Mouse (Mus musculus) hindbrain, embryonic 14.5 days (tissue): ENCODE measurements at regions not wholly inside any gene's neighbourhood (a gene's known extent, or its start where the extent isn't known, plus 50 kb on each side); places are given as distances from the start of the nearest gene placed in this dataset.

Experiments used
- ATAC-seq: fragments of 200-750 bp; cut with Nextera tagmentation; 2 replicates; pipeline ENCODE4 v1.8.0; 2017; ENCODE audit warnings: moderate number of reproducible peaks, mild to moderate bottlenecking, moderate TSS enrichment, moderate library complexity; ENCODE audit not compliant: low FRiP score
- DNase-seq: peaks from one replicate; pipeline ENCODE4 v3.0.0-alpha.2; 2015; ENCODE audit warnings: low spot score
- H3K27ac ChIP-seq: fragments of 300-500 bp; sonication (generic); 2 replicates; pipeline ENCODE4 v1.5.1; 2014; ENCODE audit warnings: mild to moderate bottlenecking, moderate library complexity
- H3K27me3 ChIP-seq: fragments of 300-500 bp; sonication (generic); 2 replicates; pipeline ENCODE4 v1.6.1; 2014; ENCODE audit warnings: mild to moderate bottlenecking, low read length, mixed read lengths; ENCODE audit not compliant: control insufficient read depth, insufficient read depth
- H3K36me3 ChIP-seq: fragments of 300-500 bp; sonication (generic); replicated peaks from 2 replicates; pipeline ENCODE4 v1.6.1; 2014; ENCODE audit not compliant: control insufficient read depth, insufficient read depth
- H3K4me1 ChIP-seq: fragments of 300-500 bp; sonication (generic); replicated peaks from 2 replicates; pipeline ENCODE4 v1.6.1; 2014; ENCODE audit warnings: antibody characterized with exemption, low read length, mixed read lengths; ENCODE audit not compliant: control insufficient read depth, insufficient read depth
- H3K4me2 ChIP-seq: fragments of 300-500 bp; sonication (generic); replicated peaks from 2 replicates; pipeline ENCODE4 v1.6.1; 2014; ENCODE audit warnings: mild to moderate bottlenecking, moderate library complexity
- H3K4me3 ChIP-seq: fragments of 300-500 bp; sonication (generic); replicated peaks from 2 replicates; pipeline ENCODE4 v1.5.1; 2014; ENCODE audit warnings: mild to moderate bottlenecking, low read length
- H3K9ac ChIP-seq: fragments of 300-500 bp; sonication (generic); 2 replicates; pipeline ENCODE4 v1.6.1; 2014
- H3K9me3 ChIP-seq: fragments of 300-500 bp; sonication (generic); 2 replicates; pipeline ENCODE4 v1.6.1; 2016; ENCODE audit warnings: low read length; ENCODE audit not compliant: control insufficient read depth
- WGBS: fragments of 180-500 bp; shearing (Covaris S2); extraction: QIAGEN DNeasy Blood & Tissue Kit; methylation state at CpG from one replicate; pipeline ENCODE4 v1.1.7; 2014; 5-methylcytosine and 5-hydroxymethylcytosine counted together

GRCm38 (mm10) chr13:11369456-11369855 lies 737.3 kb downstream of the Ryr2 start:
- Histone ChIP-seq H3K4me3 (no peak overlapping the region), H3K4me2 (no peak overlapping the region), H3K4me1 (no peaks in the 10 kb centered on the region), H3K9ac (no peak overlapping the region), H3K36me3 (no peaks in the 10 kb centered on the region), H3K27ac (no peak overlapping the region), H3K9me3 (no peaks in the 10 kb centered on the region), H3K27me3 (no peaks in the 10 kb centered on the region)
- ATAC-seq (no peak), DNase-seq (no peak)
- 87% methylated on average over 1 of the region's 1 CpGs for WGBS

- DNase-seq (no peak), ATAC-seq (no peak)
- no peak overlapping the region for H3K4me3 ChIP-seq
- no peak overlapping the region for H3K27ac ChIP-seq
- H3K4me2 ChIP-seq = no peak overlapping the region
- WGBS = 71% methylated on average over 3 of the region's 3 CpGs
- H3K36me3 ChIP-seq = no peaks in the 10 kb centered on the region
- no peaks in the 10 kb centered on the region for H3K9me3 ChIP-seq
- no peak overlapping the region for H3K9ac ChIP-seq
- no peaks in the 10 kb centered on the region for H3K27me3 ChIP-seq
- H3K4me1 ChIP-seq = no peaks in the 10 kb centered on the region
Measured at GRCm38 (mm10) chr13:11362872-11363271, 743.9 kb downstream of the Ryr2 start.

- Histone ChIP-seq H3K9ac (no peak overlapping the region), H3K4me3 (no peak overlapping the region), H3K4me1 (peaks cover 4% of the 10 kb centered on the region; the same call in 1 of the 2 replicates), H3K27me3 (no peaks in the 10 kb centered on the region), H3K36me3 (no peaks in the 10 kb centered on the region), H3K4me2 (no peak overlapping the region), H3K9me3 (no peaks in the 10 kb centered on the region), H3K27ac (0 out of 2 replicates have a peak overlapping the region, but pooled peaks have one; percentile 20)
- ATAC-seq (peak; percentile 25; the same call in 1 of the 2 replicates), DNase-seq (no peak)
- WGBS = 41% methylated on average over 4 of the region's 4 CpGs
Measured at GRCm38 (mm10) chr13:11348502-11348849, 758.3 kb downstream of the Ryr2 start.

GRCm38 (mm10) chr13:11347787-11348501 lies 758.8 kb downstream of the Ryr2 start:
- peak; percentile 51; the same call in 1 of the 2 replicates for ATAC-seq
- Histone ChIP-seq H3K4me3 (no peak overlapping the region), H3K27me3 (no peaks in the 10 kb centered on the region), H3K4me1 (peaks cover 4% of the 10 kb centered on the region; the same call in 1 of the 2 replicates), H3K27ac (0 out of 2 replicates have a peak overlapping the region, but pooled peaks have one; percentile 20), H3K36me3 (no peaks in the 10 kb centered on the region), H3K9ac (no peak overlapping the region), H3K9me3 (no peaks in the 10 kb centered on the region), H3K4me2 (no peak overlapping the region)
- peak; percentile 62 for DNase-seq
- 51% methylated on average over 6 of the region's 6 CpGs for WGBS

- no peak overlapping the region for H3K4me3 ChIP-seq
- H3K27me3 ChIP-seq = no peaks in the 10 kb centered on the region
- H3K27ac ChIP-seq = no peak overlapping the region
- no peaks in the 10 kb centered on the region for H3K9me3 ChIP-seq
- peaks cover 4% of the 10 kb centered on the region; the same call in 1 of the 2 replicates for H3K4me1 ChIP-seq
- DNase-seq = peak; percentile 59
- WGBS = 52% methylated on average over 2 of the region's 2 CpGs
- peak; percentile 74 for ATAC-seq
- H3K4me2 ChIP-seq = no peak overlapping the region
- H3K36me3 ChIP-seq = no peaks in the 10 kb centered on the region
- H3K9ac ChIP-seq = no peak overlapping the region
Measured at GRCm38 (mm10) chr13:11344500-11344899, 762.2 kb downstream of the Ryr2 start.

GRCm38 (mm10) chr13:11338297-11338616 lies 768.5 kb downstream of the Ryr2 start:
- ATAC-seq (peak; percentile 79), DNase-seq (peak; percentile 59)
- H3K27me3 ChIP-seq = no peaks in the 10 kb centered on the region
- 52% methylated on average over 9 of the region's 9 CpGs for WGBS
- no peak overlapping the region for H3K4me3 ChIP-seq
- no peaks in the 10 kb centered on the region; the same call in 1 of the 2 replicates for H3K4me1 ChIP-seq
- H3K36me3 ChIP-seq = no peaks in the 10 kb centered on the region
- no peak overlapping the region for H3K9ac ChIP-seq
- H3K9me3 ChIP-seq = no peaks in the 10 kb centered on the region
- H3K4me2 ChIP-seq = no peak overlapping the region
- peak overlapping the region; percentile 72; the same call in 1 of the 2 replicates for H3K27ac ChIP-seq

- no peaks in the 10 kb centered on the region; the same call in 1 of the 2 replicates for H3K4me1 ChIP-seq
- H3K4me3 ChIP-seq = no peak overlapping the region
- H3K27me3 ChIP-seq = no peaks in the 10 kb centered on the region
- H3K9ac ChIP-seq = no peak overlapping the region
- H3K9me3 ChIP-seq = no peaks in the 10 kb centered on the region
- WGBS = 53% methylated on average over 4 of the region's 4 CpGs
- H3K27ac ChIP-seq = peak overlapping the region; percentile 72; the same call in 1 of the 2 replicates
- ATAC-seq (peak; percentile 38), DNase-seq (no peak)
- H3K36me3 ChIP-seq = no peaks in the 10 kb centered on the region
- no peak overlapping the region for H3K4me2 ChIP-seq
Measured at GRCm38 (mm10) chr13:11337610-11338296, 769.0 kb downstream of the Ryr2 start.

- no peaks in the 10 kb centered on the region for H3K27me3 ChIP-seq
- no peaks in the 10 kb centered on the region for H3K36me3 ChIP-seq
- H3K9ac ChIP-seq = no peak overlapping the region
- peak overlapping the region; percentile 26; the same call in 1 of the 2 replicates for H3K27ac ChIP-seq
- H3K4me3 ChIP-seq = no peak overlapping the region
- no peaks in the 10 kb centered on the region; the same call in 1 of the 2 replicates for H3K4me1 ChIP-seq
- ATAC-seq (no peak), DNase-seq (no peak)
- H3K9me3 ChIP-seq = no peaks in the 10 kb centered on the region
- no peak overlapping the region for H3K4me2 ChIP-seq
- 87% methylated on average over 3 of the region's 3 CpGs for WGBS
Measured at GRCm38 (mm10) chr13:11336958-11337357, 769.8 kb downstream of the Ryr2 start.

- no peak for DNase-seq
- Histone ChIP-seq H3K27ac (no peak overlapping the region), H3K4me1 (no peaks in the 10 kb centered on the region), H3K4me3 (no peak overlapping the region), H3K4me2 (no peak overlapping the region), H3K9ac (no peak overlapping the region), H3K9me3 (no peaks in the 10 kb centered on the region), H3K36me3 (no peaks in the 10 kb centered on the region), H3K27me3 (no peaks in the 10 kb centered on the region)
- ATAC-seq = no peak
- WGBS = 77% methylated on average over 4 of the region's 4 CpGs
Measured at GRCm38 (mm10) chr13:11331991-11332390, 774.8 kb downstream of the Ryr2 start.
